Mouse (Mus musculus) induced T-regulatory cell, adult 2 months (primary cell): Measurements from ENCODE around the gene S1pr4.
A peak's percentile ranks its signal among the peaks of the same experiment; 100 is the strongest.

Experiments
- DNase-seq: peaks from one replicate; pipeline ENCODE4 v3.0.0-alpha.2; 2012; ENCODE audit warnings: low read depth

S1pr4 gene

DNA sequence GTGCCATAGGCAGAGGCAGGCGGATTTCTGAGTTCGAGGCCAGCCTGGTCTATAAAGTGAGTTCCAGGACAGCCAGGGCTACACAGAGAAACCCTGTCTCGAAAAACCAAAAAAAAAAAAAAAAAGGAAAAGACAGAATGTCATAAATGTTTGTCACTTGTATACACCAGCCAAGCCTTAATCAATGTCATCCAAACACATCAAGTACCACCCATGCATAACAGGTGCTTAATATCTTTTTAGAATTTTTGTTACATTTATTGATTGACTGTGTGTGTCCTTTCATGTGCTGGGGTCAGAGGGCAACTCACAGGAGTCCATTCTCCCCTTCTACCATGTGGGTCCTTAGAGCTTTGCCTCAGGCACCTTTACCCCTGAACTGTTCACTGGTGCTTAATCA lies at the start of gene S1pr4:
Gene S1pr4 (minus strand): TSS at position 101 of the 400 bp plus-strand sequence.
- DNase-seq, result peak; percentile 39

DNA sequence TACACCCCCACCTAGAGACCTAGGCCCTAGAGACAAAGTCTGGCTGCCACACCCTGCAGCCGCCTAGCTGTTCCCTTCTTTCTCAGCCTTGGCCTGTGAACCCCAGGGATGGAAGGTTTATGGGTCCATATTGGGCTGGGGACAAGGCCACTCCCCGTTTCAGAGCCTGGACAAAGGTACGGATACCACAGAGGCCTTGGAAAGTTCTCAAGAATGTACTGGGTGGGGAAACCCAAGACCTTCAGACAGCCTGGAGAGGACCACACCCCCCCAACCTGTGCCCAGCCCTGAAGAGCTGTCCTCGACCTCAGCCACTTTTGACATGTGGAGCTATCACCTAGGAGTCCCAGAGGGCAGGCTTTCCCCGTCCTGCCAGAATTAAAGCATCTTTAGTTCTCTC lies 49.0 kb upstream of the S1pr4 start:
- DNase-seq, result no peak

DNA sequence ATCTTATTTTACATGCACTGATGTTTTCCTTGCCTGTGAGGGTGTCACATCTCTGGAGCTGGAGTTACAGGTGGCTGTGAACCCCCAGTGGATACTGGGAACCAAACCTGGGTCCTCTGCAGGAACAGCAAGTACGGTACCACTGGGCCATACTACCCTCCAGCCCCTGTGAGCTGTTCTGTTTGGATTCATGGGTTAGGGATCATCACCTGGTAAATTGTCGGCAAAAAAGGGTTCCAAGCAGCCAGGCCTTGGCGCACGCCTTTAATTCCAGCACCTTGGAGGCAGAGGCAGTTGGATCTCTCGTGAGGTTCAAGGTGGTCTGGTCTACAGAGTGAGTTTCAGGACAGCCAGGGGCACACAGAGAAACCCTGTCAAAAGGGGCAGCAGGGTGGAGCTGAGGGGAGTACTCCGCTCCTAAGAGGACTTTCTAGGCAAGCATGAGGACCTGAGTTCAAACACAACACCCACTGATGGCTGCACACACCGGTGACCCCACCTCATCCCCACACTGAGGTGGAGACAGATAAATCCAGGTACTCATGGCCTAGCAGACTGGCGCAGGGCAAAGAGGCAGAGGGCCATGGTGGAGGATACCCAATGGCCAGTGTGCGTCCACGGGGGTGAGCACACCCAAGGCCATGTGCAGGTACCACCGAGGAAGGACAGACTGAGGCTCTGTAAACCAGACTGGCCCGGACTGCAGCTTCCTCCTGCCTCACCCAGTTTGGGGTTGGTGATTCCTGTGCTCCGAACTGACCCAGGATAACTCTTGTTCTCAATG lies 47.0 kb upstream of the S1pr4 start:
- DNase-seq, result no peak

DNA sequence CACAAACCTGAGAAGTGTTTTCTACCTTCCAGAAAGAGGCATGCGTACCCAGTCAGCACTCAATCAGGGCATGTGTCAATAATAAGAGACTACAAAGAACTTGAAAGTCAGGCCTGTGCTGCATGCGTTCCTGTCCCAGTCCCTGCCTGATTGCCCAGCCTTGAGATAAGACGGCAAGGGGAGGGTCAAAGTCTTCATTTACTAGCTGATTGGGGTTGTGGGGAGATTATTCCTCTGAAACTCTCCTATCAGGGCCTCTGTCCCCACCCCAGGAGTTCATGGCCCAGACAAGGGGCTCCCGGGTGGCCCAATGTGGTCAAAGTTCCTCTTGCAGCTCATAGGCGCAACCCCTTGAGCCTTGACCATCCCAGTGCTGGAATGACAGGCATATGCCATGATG lies 46.4 kb upstream of the S1pr4 start:
- DNase-seq, result no peak

DNA sequence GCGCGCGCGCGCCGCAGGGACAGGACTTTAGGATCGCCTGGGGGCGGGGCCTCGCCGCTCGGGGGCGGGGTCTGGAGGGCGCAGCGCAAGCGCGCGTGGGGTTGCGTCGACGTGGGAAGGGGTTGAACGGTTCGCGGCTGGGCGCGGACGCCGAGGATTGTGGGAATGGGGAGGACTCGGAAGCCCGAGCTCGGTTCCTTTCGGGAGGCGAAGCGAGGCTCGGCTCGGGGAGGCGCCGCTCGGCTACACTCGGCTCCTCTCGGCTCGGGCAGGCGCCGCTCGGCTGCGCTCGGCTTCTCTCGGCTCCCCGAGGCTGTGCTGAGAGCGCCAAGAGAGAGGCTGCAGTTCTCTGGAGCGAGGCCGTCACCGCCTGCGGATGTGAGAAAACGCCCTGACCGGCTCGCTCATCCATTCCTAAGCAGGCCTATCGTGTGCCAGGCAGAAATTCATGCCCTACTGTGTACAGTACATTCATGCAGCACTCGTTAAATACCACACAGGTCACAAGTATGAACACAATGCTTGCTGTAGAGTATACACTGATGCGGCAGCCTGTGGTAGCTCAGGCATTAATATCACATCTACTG lies 45.3 kb upstream of the S1pr4 start, which contains the start of gene Gna11:
Gene Gna11 (minus strand): TSS at position 30 of the 587 bp plus-strand sequence.
- peak; percentile 99 for DNase-seq

DNA sequence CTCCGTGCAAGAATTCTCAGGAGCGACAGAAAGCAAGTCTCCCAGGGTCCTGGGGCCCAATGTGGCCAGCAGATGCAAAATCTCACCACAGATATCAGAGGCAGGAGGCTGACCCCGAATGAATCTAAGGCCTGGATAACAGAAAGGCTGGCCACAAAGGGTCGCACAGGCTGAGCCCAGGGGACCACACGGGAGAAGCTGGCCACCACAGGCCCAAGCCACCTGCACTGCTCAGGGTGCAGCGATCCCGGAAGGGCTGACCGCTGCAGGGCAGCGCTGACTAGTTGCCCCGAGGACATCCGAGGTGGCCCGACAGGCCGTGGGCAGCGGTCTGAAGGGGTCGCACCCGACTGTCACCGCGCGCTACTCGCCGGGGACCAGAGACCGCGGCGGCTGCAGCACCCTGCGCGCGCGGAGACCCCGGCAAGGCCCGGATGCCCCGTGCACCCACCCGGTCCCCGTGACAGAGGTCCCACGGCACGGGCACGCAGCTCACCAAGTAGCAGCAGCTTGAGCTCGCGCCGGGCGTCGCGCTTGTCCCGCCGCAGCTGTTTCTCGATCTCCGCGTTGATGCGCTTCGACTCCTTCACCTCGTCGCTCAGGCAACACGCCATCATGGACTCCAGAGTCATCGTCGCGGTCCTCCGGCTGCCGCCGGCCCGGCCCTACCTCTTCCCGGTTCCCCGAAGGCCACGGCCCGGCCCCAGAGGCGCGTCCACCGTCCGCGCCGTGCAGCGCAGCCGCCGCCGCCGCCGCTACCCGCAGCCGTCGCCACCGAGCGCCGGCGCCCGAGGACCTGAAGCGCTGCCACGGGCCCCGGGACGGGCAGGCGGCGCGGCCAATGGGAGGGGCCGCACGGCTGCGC lies 44.6 kb upstream of the S1pr4 start:
- no peak for DNase-seq

DNA sequence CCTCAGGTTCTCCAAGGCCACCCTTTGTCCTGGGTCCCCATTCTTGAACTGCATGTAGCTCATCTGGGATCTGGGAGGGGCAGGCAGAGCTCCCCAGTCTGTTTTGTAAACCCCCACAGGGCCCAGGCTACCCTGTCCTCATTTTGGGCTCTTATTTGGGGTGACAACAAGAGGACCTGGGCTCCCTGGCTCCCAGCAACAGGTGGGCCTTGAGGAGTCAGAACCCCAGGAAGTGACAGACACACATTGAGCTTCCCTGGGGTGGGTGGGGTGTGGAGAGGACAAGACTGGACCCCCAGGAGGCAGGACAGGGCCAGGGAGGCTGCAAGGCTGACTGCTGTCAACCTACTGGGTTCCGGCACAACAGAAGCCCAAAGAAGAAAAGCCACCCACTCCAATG lies 43.7 kb upstream of the S1pr4 start:
- DNase-seq, result peak; percentile 30

DNA sequence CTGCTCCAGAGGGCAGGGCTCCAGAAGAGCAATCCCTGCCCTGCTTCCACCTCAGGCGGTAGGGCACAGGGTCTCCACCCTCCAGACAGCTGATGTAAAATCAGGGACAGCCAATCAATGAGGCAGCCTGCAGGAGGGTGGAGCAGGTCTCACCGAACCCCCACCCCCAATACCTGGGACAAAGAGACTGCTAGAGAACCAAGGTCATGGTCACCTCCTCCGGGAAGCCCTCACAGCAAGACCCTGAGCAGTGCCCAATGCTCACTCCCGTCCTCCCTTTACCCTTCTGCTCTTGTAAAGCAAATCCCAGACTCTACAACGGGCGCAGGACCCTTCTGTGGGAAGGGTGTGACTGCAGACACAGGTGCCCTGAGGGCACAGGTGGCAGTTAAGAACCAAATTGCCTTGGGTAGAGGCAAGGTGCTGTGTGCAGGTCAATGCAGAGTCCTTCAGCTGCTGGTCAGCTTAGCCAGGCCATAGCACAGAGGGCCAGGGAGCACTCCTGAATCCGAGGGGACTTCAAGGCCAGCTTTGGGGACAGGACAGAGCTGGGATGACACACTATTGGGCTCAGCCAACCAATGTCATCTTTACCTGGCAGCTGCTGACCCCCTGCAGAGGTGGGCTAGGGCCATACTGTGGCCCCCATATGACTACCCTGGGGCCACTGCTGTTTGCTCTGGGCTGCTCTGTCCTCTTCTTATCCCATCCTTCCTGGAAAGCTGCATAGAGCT lies 43.0 kb upstream of the S1pr4 start:
- DNase-seq, result no peak

DNA sequence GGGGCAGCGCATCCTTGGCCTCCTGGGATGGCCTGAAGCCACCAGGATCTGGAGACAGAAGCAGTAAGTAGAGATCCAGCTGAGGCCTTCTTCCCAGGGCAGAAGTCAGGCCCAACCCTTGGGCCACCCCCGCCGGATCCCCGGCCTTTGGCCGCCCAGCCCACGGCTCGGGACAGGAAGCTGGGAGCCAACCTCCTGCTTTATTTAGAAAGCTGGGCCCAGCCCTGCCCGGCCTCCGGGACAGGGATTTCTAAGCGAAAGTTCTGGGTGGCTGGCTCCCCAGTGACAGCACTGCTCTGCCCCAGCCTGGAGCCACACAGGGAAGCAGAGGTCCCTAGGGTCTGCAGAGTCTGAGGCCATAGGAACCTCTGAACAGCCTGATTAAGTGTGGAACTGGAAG lies 41.9 kb upstream of the S1pr4 start:
- DNase-seq, result no peak

DNA sequence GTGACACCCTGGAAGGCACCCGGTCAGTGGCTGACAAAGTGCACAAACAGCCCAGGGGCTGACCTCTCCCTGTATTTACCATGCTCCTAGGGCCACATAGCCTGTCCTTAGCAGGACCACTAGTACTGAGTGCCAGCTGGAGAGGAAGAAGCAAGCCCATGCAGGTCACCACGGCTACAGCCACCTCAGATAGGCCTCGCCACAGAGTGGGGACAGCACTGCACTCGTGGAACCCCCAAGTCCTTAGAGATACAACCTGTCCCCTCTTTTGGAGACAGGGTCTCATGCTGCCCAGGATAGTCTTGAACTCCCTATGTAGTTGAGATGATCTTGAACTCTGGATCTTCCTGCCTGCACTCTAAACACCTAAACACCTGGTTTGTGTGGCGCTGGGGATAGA lies 41.4 kb upstream of the S1pr4 start:
- DNase-seq, result no peak

DNA sequence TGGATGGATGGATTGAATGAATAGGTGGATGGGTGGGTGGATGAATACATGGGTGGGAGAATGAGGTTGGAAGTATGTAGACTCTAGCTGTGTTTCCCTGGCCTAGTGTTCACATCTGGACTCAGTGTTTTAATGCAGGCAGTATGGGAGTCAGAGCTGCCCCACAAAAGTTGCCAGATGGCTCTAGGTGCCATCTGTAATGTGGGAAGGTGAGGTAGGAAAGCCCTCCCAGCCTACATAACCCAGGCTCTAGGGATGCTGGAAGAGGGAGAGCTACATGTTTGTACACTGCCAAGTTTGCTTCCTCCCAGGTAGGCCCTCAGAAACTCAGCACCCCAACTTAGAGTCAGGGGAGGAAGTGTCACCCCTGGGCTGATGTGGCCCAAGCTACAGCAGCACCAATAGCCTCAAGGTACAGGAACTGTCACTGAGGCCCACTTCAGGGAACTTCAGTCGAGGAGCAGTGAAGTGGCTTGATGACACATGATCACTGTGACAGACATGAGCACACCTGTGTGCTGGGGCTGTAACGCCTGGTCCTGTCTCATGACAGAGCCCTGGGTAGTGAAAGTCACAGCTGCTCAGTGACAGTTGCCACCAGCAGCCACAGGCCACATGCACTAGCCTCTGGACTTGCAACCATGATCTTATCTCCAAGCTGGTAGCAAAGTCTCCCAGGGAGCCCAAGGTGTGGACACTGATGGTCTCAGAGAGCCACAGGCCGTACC lies 38.6 kb upstream of the S1pr4 start:
- no peak for DNase-seq

DNA sequence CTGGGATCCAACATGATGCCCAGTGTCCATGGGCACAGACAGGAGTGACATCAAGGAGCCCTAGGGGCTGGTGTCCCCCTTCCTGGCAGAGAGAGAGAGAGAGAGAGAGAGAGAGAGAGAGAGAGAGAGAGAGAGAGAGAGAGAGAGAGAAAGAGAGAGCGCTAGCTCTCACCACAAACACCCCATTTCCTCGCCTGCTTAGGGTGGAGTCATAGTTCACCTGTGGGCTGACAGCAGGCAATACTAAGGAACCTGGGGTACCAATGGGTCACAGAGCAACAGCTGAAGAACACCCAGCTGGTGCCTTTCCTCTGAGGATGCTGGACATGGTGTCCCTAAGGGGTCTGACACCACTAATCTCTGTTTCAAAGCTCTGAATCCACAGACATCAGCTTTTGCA lies 37.5 kb upstream of the S1pr4 start:
- DNase-seq, result peak; percentile 49

DNA sequence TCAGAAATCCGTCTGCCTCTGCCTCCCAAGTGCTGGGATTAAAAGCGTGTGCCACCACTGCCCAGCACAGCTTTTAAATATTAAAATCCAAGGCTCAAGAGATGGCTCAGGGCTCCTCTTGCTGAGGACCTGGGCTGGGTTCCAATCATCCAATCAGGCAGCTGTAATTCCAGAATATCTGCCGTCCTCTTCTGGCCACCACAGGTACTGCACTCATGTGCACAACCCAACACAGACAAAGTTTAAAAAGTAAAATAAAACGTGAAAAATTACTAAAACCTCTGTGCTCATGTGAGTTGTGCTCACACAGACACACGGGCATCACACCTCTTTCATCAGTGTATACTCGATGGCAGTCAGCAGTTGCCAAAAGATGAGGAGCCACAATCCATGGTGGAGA lies 36.8 kb upstream of the S1pr4 start:
- DNase-seq, result peak; percentile 55

DNA sequence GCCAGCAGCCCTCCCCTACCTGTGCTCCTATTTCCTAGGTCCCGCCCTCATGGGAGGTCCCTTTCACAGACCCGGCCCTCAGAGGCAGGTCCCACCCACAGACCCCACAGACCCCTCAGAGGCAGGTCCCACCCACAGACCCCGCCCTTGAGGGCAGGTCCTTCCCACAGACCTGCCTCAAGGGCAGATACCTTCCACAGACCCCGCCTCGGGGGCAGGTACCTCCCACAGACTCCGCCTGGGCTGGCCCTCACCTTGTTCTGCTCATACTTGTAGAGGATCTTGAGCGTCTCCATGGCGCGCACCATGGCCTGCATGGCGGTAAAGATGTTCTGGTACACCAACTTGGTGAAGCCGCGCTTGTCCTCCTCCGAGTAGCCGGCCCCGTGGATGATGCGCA lies 34.9 kb upstream of the S1pr4 start:
- DNase-seq, result no peak

DNA sequence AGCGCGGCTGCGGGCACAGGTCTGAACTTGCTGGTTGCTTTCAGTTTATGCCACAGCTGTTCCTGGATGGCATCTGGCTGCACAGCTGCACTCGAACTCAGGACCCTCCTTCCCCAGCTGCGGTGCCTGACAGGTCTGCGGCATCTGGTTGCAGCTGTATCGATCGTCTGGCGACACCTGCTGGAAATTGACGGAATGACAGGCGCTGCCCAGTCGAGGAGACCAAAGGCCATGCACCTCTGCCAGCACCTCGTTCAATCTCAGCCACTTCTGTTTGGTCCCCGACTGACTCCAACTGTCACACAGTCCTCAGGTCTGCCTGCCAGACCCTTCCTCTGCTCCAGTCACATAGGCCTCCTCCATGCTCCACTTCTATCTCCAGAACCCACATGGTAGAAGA lies 26.8 kb upstream of the S1pr4 start:
- DNase-seq, result peak; percentile 91

DNA sequence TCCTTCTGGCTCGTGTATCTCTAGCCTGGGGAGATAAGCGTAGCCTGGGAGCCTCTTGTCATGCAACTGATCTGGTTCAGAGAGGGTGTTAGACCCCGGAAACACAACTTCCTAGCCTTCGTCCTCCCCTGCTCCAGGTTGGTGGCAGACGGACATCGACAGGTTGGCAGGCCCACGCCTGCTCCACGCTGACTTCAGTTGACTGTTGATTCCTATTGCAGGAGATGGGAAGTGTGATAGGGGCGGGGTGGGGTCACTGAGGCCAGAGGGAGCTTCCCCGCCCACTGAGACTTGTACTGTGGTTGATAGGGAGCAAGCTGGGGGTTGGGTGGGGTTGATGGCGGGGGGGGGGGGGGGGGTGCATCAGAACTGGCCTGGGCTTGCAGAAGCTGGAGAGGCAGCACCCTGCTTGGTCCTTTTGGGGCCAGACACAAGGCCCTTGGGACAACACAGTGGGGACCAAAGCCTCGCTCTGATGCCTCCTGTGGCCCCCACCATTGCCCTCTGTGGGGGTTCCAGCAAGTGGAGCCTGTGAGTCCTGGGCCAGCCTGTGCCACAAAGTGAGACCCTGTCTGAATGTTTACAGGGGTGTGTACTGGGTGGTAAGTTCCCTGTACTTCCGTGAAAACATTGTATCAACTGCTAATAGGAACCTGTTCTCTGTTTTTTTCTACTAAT lies 25.2 kb upstream of the S1pr4 start:
- DNase-seq, result peak; percentile 63

DNA sequence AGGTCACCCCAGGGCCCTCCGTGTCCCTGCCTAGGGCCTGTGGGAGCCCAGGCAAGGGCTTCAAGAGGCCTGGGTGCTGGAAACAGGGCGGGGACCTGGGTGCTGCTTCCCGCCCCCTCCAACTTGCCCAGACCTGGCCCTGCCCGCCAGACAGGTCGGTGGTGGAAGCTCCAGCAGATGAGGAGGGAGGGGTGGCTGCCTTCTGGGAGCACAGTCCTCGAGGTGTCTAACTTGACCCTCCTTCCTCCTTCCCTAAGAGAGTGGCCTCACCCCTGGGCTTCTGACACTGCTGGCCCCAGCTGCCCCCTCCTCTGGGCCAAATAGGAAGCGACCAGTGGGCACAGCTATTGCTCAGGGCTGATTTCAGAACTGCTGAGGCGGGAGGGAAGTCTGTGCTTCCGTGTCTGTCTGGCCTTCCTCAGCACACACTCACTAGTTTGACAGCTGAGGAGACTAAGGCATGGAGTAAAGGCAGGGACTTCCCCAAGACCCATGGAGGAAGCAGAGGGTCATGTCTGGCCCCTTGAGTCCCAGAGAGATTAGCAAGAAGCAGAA lies 24.2 kb upstream of the S1pr4 start, which contains the start of gene Gna15:
Gene Gna15 (minus strand): TSS at position 175 of the 555 bp plus-strand sequence.
- peak; percentile 73 for DNase-seq

DNA sequence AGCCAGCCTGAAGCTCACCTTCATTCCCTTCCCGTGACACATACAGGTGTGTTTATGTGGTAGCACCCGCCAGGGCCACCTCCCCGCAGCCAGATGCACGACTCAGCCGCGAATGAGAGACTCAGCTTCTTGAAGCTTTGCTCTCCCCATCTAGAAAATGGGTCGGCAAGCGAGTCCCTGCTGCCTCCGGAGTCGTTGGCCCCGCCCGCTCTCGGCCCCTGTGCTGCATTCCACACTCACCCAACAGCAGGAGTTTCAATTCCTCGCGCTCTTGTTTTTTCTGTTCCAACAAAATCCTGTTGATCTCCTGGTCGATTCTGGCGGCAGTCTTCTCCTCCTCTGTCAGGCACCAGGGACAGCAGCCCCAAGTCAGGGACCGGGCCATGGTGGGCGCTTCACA lies 23.6 kb upstream of the S1pr4 start:
- peak; percentile 67 for DNase-seq

DNA sequence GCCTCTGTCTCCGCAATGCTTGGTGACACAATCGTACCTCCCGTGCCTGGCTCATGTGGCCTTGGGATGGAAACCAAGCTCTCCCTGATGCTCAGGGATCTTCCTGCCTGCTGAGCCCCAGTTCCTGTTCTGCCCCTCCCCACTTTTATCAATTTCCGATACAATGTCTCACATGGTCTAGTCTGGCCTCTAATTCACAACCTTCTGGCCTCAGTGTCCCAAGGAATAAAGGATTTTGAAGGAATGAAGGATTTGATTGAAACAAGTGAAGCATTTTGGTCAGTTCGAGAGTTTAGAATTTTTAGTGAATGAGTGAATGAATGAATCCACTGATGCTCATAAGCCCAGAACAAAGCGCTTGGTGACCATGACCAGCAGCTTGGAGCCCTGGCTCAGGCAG lies 23.2 kb upstream of the S1pr4 start:
- peak; percentile 26 for DNase-seq

DNA sequence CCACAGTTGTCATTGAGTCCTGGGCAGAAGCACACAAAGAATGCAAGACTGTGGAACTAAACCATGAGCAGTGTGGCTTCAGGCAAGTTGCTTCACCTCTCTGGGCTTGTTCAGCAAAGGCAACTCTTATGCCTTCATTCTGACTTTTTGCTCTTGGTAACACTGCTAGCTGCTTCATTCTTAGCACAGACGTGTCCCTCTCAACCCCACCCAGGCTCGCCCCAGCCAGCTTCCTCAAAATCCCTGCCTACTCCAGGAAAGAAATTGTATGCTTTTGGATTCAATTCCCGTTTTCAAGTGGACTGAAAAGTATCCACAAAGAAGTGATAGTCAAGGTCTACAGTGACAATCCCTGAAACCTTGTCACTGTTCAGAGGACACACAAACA lies 20.0 kb upstream of the S1pr4 start:
- no peak for DNase-seq
